Mouse (Mus musculus) right cerebral cortex, postnatal 25 days (tissue): ENCODE measurements around the gene Plac1.

Experiments
- DNase-seq: peaks from one replicate; pipeline ENCODE4 v3.0.0; 2022

Plac1 gene

GRCm38 (mm10) chrX:53196392-53196791 lies 43.5 kb downstream of the Plac1 start:
- no peak for DNase-seq

GRCm38 (mm10) chrX:53188692-53189091 lies 51.2 kb downstream of the Plac1 start:
- no peak for DNase-seq

DNA sequence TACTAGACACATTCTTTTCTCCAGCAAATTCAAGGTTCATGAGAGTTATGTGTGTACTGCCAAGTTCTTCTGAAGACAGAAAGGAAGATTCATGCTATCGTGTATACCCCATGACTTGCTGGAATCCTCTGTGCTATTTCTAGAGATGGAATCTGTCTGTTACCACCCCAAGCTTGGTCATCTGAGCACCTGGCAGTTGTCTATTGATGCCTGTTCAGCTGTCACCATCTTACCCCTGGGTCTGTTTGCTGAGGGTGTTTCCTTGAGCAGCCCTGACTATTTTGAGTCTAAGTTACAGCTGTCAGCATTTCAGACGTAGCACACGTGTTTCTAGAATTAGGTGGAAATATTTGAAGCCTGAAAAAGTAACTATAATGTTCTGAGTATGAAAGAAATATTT lies 60.1 kb downstream of the Plac1 start:
- DNase-seq: no peak

DNA sequence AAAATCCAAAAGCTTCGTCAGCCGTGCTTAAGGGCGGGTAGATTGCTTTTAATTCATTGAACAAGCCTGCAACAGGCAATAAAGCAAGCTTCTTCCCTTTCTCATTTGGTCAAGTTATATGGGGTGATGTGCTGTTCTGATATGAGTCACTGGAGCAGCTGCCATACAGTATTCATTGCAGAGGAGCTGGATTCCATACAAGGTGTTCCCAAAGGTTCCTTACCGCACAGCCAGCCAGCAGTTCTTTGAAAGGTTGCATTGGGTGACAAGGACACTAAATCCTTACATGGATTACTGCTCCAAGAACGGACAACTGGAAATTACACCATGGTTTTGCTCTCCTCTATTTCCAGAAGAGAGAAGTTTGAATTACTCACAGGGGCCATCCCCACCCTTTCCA lies 63.6 kb downstream of the Plac1 start:
- DNase-seq: no peak

GRCm38 (mm10) chrX:53168623-53169022 lies 71.3 kb downstream of the Plac1 start:
- no peak for DNase-seq

GRCm38 (mm10) chrX:53166901-53167525 lies 72.9 kb downstream of the Plac1 start:
- DNase-seq: no peak

GRCm38 (mm10) chrX:53166251-53166900 lies 73.5 kb downstream of the Plac1 start:
- DNase-seq: no peak

DNA sequence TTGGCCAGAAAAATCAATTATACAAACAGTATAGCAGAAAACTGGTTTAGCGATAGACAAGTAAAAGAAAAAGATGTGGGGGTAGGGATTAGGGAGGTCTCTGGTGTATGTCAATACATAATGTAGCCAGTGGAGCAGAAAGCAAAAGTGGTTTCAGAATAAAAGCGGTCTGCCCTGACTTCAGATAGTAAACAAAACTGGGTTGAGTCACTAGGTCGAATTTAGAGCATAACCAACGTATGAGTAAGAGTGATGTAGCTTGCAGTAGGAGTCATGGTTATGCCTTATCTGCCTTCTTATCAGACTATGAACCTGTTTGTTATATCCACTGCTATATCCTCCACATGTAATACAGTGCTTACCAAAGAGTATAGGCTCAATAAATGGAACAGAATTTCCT lies 77.3 kb downstream of the Plac1 start:
- DNase-seq: no peak

DNA sequence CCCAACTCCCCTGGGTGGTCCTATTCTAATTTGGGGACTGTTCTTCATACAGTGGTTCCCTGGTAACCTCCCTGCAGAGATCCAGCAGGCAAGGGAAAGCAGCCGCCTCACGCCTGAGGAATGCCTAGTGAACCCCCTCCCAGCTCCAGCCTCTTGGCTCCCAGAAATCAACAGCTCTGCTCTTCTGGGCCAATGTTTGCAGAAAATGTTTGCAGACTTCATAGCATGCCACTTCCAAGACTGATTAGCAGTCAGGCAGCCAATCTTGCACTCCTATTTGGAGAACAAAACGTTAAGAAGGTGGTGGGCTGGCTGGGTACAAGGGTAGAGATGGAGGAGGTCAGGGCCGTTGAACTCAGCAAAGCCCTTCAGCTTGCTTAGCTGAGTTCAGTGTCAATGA lies 78.3 kb downstream of the Plac1 start:
- DNase-seq: no peak

DNA sequence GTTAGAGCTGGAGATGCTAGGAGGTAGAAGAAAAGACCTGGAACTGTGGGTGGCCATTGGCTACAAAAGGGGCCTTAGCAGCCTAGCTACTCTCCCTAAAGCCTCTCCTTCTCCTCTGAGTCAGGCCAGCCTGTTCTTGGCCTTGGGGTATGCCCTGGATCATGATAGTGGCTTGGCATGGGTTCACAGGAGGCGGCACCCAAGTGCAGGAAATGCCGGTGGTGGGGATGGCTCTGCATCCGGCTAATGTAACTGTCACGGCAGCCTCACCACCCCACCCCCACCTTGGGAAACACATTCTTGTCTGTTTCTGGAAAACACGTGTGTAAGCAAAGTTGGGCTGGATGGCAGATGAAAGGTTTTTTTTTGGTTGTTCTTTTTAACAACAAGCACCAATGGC lies 78.8 kb downstream of the Plac1 start:
- no peak for DNase-seq

DNA sequence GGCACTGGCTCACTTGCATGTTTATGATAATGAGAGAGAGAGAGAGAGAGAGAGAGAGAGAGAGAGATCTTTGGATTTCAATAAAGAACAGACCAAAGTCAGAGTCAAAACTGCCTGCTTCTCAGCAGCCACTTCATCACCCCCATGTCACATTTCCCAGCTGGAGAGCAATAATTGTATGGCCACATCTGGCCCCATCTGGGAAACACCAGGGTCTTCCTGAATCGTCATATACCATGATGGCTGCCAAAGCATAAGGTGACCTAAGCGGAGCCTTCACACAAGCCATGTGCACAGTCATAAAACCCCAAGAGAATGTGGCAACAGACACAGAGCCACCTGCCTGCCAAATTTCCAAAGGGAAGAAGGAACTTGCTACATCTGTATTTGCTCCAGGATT lies 91.9 kb downstream of the Plac1 start:
- no peak for DNase-seq

DNA sequence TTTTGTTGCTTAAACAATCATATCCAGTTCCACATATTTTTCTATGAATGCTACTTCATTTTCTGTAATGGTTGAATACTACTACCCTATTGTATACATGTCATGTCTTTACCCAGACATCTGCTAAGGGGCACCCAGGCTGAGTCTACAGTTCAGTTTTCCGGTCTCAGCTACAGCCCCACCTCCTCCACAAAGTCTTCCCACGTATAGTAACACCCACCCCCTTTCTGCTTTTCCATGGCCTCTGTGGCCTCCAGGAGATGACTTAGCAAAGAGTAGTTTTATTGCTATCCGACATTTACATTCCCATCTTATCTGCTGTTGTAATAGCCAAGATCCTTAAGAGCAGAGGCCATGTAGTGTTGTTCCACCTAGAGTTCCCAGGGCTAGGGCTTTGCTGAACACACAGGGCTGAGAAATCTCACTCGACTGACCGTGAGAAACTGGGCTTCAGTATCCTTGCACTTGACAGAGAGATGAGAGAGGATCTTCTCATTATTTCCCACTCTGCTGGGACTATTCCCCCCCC lies 93.5 kb downstream of the Plac1 start:
- no peak for DNase-seq

- DNase-seq: no peak
Observed at GRCm38 (mm10) chrX:53139641-53140040, 100.3 kb downstream of the Plac1 start.

GRCm38 (mm10) chrX:53137066-53137465 lies 102.8 kb downstream of the Plac1 start:
- DNase-seq: no peak

- no peak for DNase-seq
Observed at GRCm38 (mm10) chrX:53129501-53129900, 110.4 kb downstream of the Plac1 start.

GRCm38 (mm10) chrX:53126492-53127033 lies 113.3 kb downstream of the Plac1 start:
- DNase-seq: no peak

DNA sequence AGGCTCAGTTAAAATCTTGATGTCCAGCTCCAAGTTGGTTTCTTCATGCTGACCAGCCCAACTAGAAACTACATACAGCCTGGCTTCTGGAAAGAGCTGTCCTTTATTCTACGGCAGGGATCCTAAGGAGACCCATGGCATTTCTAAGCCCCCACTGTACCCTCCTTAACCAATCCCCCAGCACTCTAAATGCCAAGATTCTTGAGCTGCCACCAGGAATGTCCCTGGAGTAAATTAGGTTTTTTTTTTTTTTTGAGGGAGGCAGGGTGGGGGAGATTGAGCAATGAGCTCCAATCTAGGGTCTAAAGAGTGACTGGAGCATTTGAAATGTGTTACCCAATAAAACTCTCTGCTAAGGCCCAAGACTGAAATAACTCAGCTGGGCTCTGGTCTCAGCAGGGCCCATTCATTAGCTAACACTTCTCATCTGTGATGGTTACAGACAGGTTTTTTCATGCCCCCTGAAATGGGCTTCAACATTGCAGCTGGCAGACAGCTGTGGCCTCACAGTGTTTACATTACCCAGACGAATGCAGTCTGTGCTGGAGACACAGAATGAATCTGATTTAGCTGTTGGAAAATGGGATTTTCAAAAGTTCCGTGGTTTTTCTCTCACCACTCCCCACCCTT lies 114.0 kb downstream of the Plac1 start:
- DNase-seq: no peak

- no peak for DNase-seq
Observed at GRCm38 (mm10) chrX:53123562-53123961, 116.3 kb downstream of the Plac1 start.

GRCm38 (mm10) chrX:53118631-53119030 lies 121.3 kb downstream of the Plac1 start:
- no peak for DNase-seq

GRCm38 (mm10) chrX:53118019-53118418 lies 121.9 kb downstream of the Plac1 start:
- DNase-seq: no peak

GRCm38 (mm10) chrX:53114994-53115393 lies 124.9 kb downstream of the Plac1 start:
- no peak for DNase-seq

- DNase-seq: no peak
Observed at GRCm38 (mm10) chrX:53110142-53110541, 129.8 kb downstream of the Plac1 start.

DNA sequence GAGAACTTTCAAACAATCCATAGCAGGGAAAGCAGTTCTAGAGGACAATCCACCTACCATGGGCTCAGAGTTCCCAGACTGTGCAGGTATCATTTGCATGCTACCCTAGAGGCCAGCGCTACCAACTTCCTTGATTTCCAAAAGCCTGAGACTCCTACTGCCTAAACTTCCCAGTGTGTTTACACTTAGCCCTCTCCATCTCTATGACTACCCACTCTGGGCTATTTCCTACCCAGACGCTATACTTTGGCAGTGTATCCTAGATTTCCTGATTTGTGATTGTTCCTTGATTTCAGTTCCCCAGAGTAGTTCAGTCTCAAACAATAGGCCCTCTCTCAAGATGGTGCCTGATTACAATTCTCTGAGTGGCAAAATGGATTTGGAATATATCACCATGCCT lies 132.8 kb downstream of the Plac1 start:
- DNase-seq: no peak

GRCm38 (mm10) chrX:53101165-53101564 lies 138.7 kb downstream of the Plac1 start:
- DNase-seq: no peak
